Mouse (Mus musculus): ENCODE measurements around the gene Zfp683. TPM values are rescaled to one million over a fixed set of nuclear protein-coding genes. Genes with fewer than 3 reads are reported as not detected.
A peak's percentile ranks its signal among the peaks of the same experiment; 100 is the strongest.

Gene Zfp683
- polyA plus RNA-seq, 1 experiment from 2014 or later: not detected

DNA sequence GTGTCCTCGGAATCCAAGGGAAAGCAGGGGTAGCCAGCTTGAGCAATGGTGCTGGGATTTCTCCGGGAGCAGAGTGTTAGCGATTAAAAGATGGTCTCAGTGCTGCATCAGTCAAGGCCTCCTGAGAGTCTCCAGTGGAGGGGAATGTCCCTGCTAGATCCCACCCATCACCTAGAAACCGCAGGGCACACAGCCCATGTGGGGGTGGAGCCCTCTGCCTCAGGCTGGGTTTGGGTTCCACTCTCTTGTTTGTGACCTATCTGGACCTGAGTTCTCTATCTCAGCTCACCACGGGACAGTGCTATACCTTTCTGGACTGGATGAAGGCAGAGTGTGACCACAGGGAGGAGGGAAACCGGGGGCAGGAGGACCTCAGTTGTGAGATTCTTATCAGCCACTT lies 5.3 kb downstream of the Zfp683 start:
- H3K4me3 ChIP-seq: no peak overlapping the region

DNA sequence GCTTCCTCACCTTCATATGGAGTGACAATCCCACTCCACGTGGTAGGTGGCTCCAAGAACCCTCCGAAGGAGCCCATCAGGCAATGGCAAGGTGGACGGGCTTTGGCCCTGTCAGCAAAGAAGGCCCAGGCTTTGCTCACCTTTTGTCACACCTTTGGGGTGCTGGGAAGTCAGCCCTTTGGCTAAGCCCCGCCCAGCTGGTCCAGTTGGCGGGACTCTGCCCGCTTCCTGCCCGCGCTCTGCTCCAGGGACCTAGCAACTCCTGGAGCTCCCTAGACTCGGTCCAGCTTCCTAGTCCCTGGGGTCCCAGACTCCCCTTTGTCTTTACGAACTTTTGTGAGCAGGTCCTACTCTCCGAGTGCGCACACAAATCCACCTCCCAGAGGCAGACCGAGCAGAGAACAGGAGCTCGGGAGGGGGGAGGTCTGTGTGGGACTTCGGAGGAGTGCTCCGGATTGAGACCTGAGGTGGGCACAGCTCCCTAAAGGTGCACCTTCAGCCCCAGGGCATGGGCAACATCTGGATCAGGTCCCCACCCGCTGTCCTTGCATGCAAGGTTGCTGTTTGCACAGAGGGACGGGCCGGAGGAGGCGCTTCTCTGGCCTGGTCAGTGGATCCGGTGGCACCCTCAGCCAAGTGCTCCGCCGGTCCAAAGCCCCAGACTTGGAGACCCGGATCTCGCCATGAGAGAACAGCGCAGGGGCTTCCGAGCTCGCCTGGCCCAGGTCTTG lies 6.7 kb downstream of the Zfp683 start, which contains the start of gene Crybg2:
Gene Crybg2, plus strand, starts transcription at position 681 of the 731 bp plus-strand sequence.
- H3K27me3 ChIP-seq: peaks cover 13% of the 10 kb centered on the region
- no peak within 1 kb of the TSS for H3K4me3 ChIP-seq
- no peaks in the 10 kb centered on the region for H3K9me3 ChIP-seq
- no peak within 1 kb of the TSS for H3K9ac ChIP-seq
- 40% methylated on average over 28 of the region's 28 CpGs for WGBS
- no peaks in the 10 kb centered on the region for H3K36me3 ChIP-seq
- ATAC-seq (ENCODE audit: borderline replicate concordance, extremely low read depth, low FRiP score, low TSS enrichment): no peak
- H3K4me1 ChIP-seq: peaks cover 8% of the 10 kb centered on the region
- H3K4me2 ChIP-seq: no peak within 1 kb of the TSS
- no peak within 1 kb of the TSS for H3K27ac ChIP-seq

More for the DNA sequence above, 5.3 kb downstream of the Zfp683 start:
- ATAC-seq (ENCODE audit: borderline replicate concordance, extremely low read depth, low FRiP score, low TSS enrichment): no peak
- 0 out of 2 replicates have a peak, but pooled peaks cover 8% of the 10 kb centered on the region for H3K4me1 ChIP-seq
- H3K27me3 ChIP-seq: peaks cover 5% of the 10 kb centered on the region; the same call in 1 of the 2 replicates
- no peak overlapping the region for H3K4me2 ChIP-seq
- WGBS: 68% methylated on average over 6 of the region's 6 CpGs
- H3K36me3 ChIP-seq: no peaks in the 10 kb centered on the region
- no peak overlapping the region for H3K9ac ChIP-seq
- H3K27ac ChIP-seq: no peak overlapping the region
- H3K9me3 ChIP-seq: no peaks in the 10 kb centered on the region

DNA sequence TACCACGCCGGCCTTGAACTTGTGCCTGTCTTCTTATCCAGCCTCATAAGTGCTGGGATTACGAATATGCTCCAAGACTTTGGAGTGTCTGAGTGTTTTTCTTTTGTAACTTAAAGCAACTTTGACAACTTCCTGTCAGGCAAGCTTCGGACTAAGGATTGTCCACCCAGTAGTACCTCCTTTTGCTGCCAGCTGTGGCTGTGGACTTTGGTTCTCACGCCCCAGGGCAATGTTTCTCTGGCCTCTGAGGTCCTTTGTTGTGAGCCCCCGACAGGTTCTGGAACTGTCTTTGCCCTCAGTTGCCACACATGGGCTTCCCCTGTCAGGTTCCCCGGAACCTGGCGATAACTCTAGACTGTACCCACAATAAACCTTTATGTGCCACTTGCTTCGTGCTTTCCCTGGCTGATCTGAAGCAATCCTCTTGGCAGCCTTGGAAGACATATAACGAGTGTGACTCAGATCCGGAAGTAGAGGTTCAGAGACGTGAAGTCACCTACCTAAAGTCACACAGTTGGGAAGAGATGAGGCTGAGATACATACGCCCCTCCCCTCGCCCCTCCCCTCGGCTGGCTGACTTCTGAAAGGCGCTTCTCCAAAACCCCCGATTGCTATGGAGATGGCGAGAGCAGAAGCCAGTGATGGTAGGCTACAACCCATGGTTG lies 7.7 kb downstream of the Zfp683 start:
- H3K4me3 ChIP-seq: no peak overlapping the region
- peaks cover 19% of the 10 kb centered on the region for H3K27me3 ChIP-seq
- peaks cover 8% of the 10 kb centered on the region for H3K4me1 ChIP-seq
- H3K4me2 ChIP-seq: no peak overlapping the region
- H3K9me3 ChIP-seq: no peaks in the 10 kb centered on the region
- no peaks in the 10 kb centered on the region for H3K36me3 ChIP-seq
- no peak overlapping the region for H3K27ac ChIP-seq
- no peak for ATAC-seq (ENCODE audit: borderline replicate concordance, extremely low read depth, low FRiP score, low TSS enrichment)
- no peak overlapping the region for H3K9ac ChIP-seq
- WGBS: 57% methylated on average over 18 of the region's 18 CpGs

DNA sequence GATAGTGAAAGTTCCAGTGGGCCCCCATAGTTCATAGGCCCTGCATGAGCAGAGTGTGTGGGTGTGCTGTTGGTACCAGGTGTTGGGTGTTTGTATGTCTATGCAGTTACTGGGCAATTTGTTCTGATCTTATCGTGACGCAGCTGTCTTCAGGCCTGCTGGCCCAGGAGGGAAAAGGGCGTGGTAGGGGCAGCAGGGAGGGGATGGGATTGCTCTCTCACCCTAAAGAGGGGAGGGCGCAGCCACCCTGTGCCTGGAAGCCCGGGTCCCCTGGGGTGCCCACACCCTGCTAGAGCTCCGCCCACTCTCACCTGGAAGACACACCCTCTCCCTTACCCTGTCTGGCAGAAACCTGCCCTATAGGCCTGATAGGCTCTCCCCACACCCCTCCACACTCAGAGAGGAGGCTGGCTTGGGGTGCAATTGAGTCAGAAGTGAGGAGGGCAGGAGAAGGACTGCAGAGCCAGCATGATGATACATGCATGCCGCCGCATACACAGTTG lies 8.4 kb downstream of the Zfp683 start:
- 49% methylated on average over 7 of the region's 8 CpGs for WGBS
- no peaks in the 10 kb centered on the region for H3K36me3 ChIP-seq
- ATAC-seq (ENCODE audit: borderline replicate concordance, extremely low read depth, low FRiP score, low TSS enrichment): peak; percentile 9; the same call in 1 of the 2 replicates
- no peak overlapping the region for H3K27ac ChIP-seq
- no peaks in the 10 kb centered on the region for H3K9me3 ChIP-seq
- no peak overlapping the region for H3K4me3 ChIP-seq
- H3K27me3 ChIP-seq: peaks cover 21% of the 10 kb centered on the region
- peaks cover 8% of the 10 kb centered on the region for H3K4me1 ChIP-seq
- H3K4me2 ChIP-seq: no peak overlapping the region
- H3K9ac ChIP-seq: no peak overlapping the region

DNA sequence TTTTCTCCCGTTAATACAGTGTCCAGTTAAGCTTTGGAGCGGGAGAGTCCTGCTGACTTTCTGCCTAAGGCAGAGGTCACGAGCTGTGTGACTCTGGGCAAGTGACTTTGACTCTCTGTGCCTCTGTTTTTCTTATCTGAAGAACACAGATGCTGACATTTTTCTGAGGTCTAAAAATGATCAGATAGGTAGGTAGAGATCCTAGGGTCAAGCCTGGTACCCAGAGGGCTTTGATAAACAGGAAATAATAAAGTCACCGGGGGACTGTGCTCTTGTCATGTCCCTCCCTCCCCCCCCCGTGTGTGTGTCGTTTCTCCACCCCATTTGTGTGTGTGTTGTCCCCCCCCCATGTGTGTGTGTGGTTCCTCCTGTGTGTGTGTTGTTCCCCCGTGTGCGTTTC lies 8.9 kb downstream of the Zfp683 start:
- Histone ChIP-seq H3K4me2 (no peak overlapping the region), H3K9ac (no peak overlapping the region), H3K27me3 (peaks cover 22% of the 10 kb centered on the region), H3K9me3 (no peaks in the 10 kb centered on the region), H3K4me3 (no peak overlapping the region), H3K27ac (no peak overlapping the region), H3K36me3 (no peaks in the 10 kb centered on the region), H3K4me1 (peaks cover 8% of the 10 kb centered on the region)
- 47% methylated on average over 8 of the region's 8 CpGs for WGBS
- ATAC-seq (ENCODE audit: borderline replicate concordance, extremely low read depth, low FRiP score, low TSS enrichment): no peak

DNA sequence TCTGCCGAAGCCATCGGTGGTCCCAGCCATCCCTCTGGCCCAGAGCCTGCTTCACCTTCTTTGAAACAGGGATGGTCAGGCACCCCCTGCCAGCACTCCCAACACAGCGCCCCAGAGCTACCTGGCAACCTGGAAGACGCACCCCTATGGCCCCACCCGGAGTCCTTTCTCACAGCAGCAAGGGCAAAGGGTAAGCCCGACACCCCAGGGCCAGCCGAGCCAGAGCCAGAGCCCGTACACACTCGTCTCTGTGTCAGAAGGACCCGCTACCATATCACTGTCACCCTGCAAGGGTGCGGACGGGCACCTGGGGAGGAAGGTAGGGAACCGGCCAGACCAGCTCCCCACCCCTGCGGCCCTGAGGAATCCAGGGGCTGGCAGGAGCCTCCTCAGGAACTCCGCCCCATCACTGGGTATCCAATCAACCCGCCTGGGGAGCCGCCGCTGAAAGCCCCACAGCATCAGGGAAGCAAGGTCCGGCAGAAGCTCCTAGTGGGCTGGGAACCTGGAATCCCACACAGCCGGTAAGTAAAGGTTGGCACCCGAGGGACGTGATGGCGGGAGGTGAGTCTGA lies 11.9 kb downstream of the Zfp683 start:
- Histone ChIP-seq H3K27me3 (peaks cover 18% of the 10 kb centered on the region), H3K9ac (no peak overlapping the region), H3K9me3 (no peaks in the 10 kb centered on the region), H3K4me3 (peak overlapping the region; percentile 21), H3K4me2 (peak overlapping the region; percentile 52), H3K36me3 (no peaks in the 10 kb centered on the region), H3K4me1 (peaks cover 3% of the 10 kb centered on the region), H3K27ac (no peak overlapping the region)
- no peak for ATAC-seq (ENCODE audit: borderline replicate concordance, extremely low read depth, low FRiP score, low TSS enrichment)
- 14% methylated on average over 23 of the region's 23 CpGs for WGBS

DNA sequence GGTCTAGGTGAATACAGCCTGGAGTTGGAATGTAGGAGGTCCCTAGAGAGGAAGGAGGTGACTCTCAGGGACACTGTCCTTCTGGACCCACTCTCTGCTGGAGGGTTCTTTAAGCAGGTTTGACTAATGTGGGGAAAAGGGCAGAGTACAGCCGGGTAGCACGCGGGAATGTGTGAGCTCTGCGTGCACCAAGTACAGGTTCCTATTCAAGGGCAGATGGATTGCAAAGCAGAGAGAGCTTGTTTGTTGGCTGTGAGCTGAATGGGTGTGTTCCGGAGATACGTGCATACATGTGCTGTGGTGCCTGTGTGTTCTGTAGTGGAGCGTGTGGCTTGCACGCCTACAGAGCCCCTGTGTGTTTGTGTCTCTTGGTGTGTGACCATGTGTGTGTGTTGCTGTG lies 13.7 kb downstream of the Zfp683 start:
- no peaks in the 10 kb centered on the region for H3K9me3 ChIP-seq
- no peak overlapping the region for H3K9ac ChIP-seq
- 84% methylated on average over 8 of the region's 8 CpGs for WGBS
- peaks cover 18% of the 10 kb centered on the region for H3K27me3 ChIP-seq
- no peak overlapping the region for H3K4me3 ChIP-seq
- H3K4me1 ChIP-seq: no peaks in the 10 kb centered on the region; the same call in none of the 2 replicates
- no peak for ATAC-seq (ENCODE audit: borderline replicate concordance, extremely low read depth, low FRiP score, low TSS enrichment)
- H3K27ac ChIP-seq: no peak overlapping the region
- H3K36me3 ChIP-seq: no peaks in the 10 kb centered on the region
- H3K4me2 ChIP-seq: no peak overlapping the region

- no peak overlapping the region for H3K4me2 ChIP-seq
- no peak overlapping the region for H3K4me3 ChIP-seq
- 75% methylated on average over 7 of the region's 7 CpGs for WGBS
- H3K27me3 ChIP-seq: peaks cover 18% of the 10 kb centered on the region
- H3K9me3 ChIP-seq: no peaks in the 10 kb centered on the region
- no peaks in the 10 kb centered on the region; the same call in none of the 2 replicates for H3K4me1 ChIP-seq
- ATAC-seq (ENCODE audit: borderline replicate concordance, extremely low read depth, low FRiP score, low TSS enrichment): no peak
- H3K9ac ChIP-seq: no peak overlapping the region
- H3K27ac ChIP-seq: no peak overlapping the region
- no peaks in the 10 kb centered on the region for H3K36me3 ChIP-seq
These were observed 14.4 kb downstream of the Zfp683 start for GRCm38 (mm10) chr4:134067833-134068544.

GRCm38 (mm10) chr4:134068793-134069580 lies 15.3 kb downstream of the Zfp683 start:
- no peak for ATAC-seq (ENCODE audit: borderline replicate concordance, extremely low read depth, low FRiP score, low TSS enrichment)
- peaks cover 18% of the 10 kb centered on the region for H3K27me3 ChIP-seq
- 82% methylated on average over 4 of the region's 4 CpGs for WGBS

DNA sequence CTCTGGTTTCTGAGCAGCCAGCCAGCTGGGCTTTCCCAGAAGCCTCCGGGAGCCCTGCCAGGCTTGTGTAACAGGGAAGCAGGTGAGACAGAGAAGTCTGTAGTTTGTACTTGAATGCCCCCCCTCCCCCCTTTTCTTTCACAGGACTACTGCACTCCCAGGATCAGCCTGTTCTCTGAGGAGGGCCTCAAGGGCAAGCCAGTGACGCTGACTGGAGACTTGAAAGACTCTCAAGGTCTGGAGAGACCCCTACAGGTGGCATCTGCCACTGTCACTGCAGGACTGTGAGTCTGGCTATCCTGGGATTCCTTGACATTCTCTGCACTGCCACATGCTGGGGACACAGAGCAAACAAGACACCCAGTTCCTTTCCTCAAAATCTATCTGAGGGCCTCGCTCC lies 25.1 kb downstream of the Zfp683 start:
- no peak overlapping the region for H3K9ac ChIP-seq

More at GRCm38 (mm10) chr4:134068793-134069580, 15.3 kb downstream of the Zfp683 start:
- Histone ChIP-seq H3K9me3 (no peaks in the 10 kb centered on the region), H3K4me3 (no peak overlapping the region), H3K36me3 (no peaks in the 10 kb centered on the region), H3K9ac (no peak overlapping the region), H3K27ac (no peak overlapping the region), H3K4me1 (no peaks in the 10 kb centered on the region; the same call in none of the 2 replicates), H3K4me2 (no peak overlapping the region)

GRCm38 (mm10) chr4:134080674-134081073 lies 27.0 kb downstream of the Zfp683 start:
- Histone ChIP-seq H3K4me2 (no peak overlapping the region), H3K4me3 (no peak overlapping the region), H3K27me3 (no peaks in the 10 kb centered on the region), H3K9ac (no peak overlapping the region), H3K4me1 (peaks cover 6% of the 10 kb centered on the region), H3K36me3 (no peaks in the 10 kb centered on the region), H3K9me3 (no peaks in the 10 kb centered on the region), H3K27ac (no peak overlapping the region)
- no peak for ATAC-seq (ENCODE audit: borderline replicate concordance, extremely low read depth, low FRiP score, low TSS enrichment)
- 69% methylated on average over 4 of the region's 4 CpGs for WGBS

More for the DNA sequence above, 25.1 kb downstream of the Zfp683 start:
- Histone ChIP-seq H3K4me3 (no peak overlapping the region), H3K36me3 (no peaks in the 10 kb centered on the region), H3K4me1 (peaks cover 6% of the 10 kb centered on the region), H3K27ac (no peak overlapping the region), H3K4me2 (no peak overlapping the region), H3K9me3 (no peaks in the 10 kb centered on the region), H3K27me3 (no peaks in the 10 kb centered on the region)
- ATAC-seq (ENCODE audit: borderline replicate concordance, extremely low read depth, low FRiP score, low TSS enrichment): no peak
- 14% methylated on average over 3 of the region's 3 CpGs for WGBS
